Mouse (Mus musculus): ENCODE results near the gene Igsf21. TPM values are rescaled to one million over a fixed set of nuclear protein-coding genes. Genes with fewer than 3 reads are reported as not detected.

Igsf21 gene
- total RNA-seq, 2 experiments from 2014 or later = 3.1 to 7.2 TPM

DNA sequence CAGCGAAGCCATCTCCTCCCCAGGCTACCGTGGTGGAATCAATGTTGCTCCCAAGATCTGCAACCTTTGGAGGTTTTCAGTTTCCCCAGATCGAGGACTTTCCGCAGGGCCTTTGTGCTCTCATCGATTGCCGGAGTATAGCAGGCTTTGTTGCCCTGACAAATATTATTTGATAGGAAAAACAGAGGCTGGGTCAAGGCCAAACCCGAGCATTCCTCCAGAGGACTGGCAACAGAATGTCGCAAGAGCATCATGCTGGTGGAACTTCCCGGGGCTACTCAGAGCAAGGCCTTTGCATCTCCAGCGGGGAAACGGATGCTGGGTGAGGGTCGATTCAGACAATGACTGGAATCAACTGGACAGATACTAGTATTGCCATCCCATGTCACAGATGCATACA, 180.6 kb downstream of the Igsf21 start:
- no peak for DNase-seq (ENCODE audit: low spot score in 2 of 2)

DNA sequence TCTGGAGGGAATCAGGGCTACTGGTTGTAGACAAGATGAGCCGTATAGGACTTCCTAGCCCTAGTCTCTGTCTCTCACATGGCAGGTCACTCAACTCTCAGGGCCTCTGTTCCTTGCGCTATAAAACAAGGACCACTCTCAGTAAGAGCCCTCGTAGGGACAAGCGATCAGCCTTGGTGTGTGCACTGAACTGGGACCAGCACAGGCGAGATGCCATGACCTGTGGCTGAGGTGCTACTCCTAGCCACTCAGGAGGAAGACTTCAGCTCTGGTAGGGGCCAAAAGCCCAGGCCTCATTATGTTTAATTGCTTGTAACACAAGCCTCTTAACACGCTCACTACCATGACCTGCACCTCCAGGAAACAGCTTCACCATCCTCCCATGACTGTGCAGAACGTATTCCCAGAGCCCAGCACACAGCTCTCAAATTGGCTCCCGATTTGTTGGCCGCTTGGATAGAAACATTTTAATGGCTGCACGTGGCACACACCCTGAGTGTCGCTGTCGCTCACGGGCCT, 183.4 kb downstream of the Igsf21 start:
- no peak for DNase-seq (ENCODE audit: low spot score in 2 of 2)

DNA sequence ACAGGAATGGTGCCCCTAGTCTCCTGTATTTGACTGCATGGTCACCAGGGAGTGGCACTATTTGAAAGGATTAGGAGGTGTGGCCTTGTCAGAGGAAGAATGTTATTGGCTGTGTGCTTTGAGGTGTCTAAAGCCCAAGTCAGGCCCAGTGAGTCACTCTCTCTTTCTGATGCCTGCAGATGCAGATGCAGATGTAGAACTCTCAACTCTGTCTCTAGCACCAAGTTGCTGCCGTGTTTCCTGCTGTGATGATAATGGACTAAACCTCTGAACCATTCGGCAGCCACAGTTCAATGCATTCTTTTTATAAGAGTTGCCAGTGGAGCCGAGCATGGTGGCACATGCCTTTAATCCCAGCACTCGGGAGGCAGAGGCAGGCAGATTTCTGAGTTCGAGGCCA, 186.3 kb downstream of the Igsf21 start:
- no peak for DNase-seq (ENCODE audit: low spot score in 2 of 2)

DNA sequence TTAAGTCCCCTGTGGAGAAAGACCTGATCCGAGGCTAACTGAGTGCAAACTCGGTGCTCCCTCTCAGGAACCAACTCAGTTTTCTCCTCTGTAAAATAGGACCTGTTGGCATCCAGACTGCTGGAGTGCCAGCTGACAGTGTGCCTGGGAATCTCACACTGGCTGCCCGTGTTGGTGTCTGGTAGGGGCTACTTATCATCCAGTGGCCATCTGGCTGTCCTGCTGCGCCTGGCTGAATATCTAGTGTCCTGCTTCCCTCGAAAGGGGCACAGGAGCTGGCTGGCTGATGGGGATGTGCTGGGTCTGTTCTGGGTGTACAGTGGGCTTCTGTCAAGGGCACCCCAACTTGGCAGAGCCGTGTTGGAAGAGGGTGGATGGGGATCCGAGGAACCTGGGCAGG, 193.5 kb downstream of the Igsf21 start:
- DNase-seq (ENCODE audit: low spot score in 2 of 2) = no peak

DNA sequence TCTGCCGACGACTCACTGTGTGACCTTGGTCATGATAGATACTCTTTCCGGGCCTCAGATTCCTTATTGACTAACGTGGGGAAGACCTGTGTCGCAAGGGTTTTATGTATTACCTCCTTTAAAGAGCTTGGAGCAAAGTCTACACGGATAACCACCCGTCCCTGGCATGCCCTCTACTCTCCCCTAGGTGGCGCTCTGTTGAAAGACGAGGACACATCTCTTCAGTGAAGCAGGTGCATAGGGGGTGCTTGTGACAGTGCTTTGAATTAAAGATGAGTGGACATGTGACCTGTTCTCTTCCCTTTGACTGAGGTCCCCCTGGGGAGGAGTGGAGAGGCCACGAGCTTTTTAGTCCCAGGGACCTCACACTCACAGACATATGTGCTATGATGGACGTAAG, 194.0 kb downstream of the Igsf21 start:
- peak in 1 of 2 experiments; percentile 33 for DNase-seq (ENCODE audit: low spot score in 2 of 2)

DNA sequence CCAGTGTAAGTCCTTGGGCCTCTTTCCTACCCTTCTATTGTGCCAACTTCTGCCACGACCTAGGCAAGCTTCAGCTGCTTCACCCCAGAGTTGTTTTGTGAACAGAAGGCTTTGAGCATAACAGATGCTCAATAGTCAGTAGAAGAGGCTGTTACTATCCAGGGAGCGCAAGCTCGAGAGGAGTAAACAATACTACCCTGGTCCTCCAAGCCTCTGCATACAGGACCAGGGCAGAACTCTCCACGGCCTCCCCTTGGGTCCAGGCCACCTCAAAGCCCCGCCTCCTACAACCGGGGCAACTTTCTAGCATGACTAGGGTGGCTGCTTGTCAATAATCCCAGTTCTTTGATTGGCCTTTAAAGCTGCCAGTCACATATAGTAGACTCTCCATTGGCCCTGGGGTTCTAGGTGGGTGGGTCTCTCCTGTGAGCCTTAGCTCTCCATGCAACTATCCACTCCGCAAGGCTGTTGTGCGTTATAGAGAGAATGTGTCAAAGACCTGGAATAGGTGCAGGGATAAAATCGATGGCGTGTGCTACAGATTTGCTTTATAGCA, 198.7 kb downstream of the Igsf21 start:
- no peak for DNase-seq (ENCODE audit: low spot score in 2 of 2)

DNA sequence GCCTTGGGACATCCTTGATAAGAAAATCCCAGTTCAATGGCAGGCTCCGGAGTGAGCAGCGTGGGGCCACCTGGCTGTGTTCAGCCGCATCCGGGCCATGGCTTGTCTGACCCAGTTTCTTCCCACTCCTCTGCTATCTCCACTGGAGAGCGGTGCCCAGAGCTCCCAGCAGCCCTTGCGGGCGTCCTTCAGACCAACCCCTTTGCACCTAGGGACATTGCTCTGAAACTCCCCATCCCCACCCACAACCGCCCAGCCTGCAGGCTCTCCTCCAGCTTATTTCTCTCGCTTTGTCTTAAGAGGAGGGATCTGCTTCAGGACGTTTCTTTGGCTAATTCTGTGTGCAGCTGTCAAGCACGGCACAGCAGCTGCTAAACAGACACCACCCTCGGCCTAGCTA, 202.6 kb downstream of the Igsf21 start:
- DNase-seq (ENCODE audit: low spot score in 2 of 2) = no peak

DNA sequence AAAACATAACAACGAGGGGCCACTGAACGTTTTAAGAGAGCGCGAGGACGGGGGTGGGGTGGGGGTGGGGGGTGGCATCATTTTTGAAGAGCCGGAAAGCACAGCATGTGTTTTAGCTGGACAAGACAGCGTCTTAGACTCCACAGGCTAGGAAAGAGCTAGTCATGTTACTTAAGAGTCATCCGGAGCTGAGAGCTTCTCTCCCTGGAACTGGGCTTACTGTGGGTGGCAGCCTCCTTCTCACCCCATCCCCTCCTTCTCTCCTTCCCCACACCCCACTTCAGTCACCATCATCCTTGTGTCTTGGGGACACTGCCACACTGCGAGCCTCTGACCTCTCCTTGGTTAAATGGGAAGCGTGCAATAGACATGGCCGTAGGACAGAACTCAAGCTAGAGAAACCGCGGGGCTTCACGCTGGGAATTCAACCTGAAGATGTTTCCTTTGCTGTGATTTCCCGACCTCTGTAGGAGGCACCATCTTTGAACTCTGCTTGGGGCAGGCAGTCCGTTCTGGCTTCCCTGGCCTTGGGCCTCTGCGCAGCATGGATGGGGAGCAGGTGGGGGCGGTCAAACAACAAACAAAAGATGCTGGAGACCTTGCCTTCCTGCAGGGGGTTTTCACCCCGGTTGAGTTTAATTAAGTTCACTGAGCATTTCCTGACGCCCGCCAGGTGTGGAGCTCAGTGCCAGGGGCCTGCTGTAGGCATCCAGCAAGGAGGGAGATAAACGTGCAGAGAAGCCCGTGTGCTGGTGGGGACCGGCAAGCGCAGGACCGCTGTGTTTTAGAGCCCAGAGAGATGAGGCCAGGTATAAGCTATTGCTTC, 207.8 kb downstream of the Igsf21 start:
- no peak for DNase-seq (ENCODE audit: low spot score in 2 of 2)

DNA sequence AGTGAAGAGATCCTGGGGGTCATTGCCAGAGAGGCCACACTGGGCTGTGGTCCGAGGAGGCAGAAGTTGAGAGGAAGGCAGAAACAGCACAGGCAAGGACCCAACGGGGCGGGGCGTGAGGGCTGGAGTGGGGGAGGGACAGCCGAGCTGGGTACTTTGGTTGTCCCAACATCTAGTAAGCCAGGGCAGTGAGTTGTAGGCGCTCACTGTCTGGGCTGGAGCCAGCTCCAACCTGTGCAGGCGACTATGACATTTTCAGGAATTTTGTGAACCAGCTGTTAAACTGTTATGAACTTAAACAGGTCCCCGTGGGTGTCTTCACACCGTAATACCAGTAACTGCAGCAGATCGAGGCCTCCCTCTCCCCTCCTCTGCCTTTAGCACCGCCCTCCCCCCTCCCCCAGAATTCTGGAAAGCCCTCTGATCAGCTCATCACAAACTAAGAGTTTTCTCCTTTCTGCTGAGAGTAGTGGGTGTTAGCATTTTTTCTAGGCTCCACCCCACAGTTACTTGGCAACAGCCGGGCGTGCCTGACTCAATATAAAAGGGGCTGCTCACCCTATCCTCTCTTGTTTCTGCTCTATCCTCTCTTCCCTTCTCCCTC, 208.7 kb downstream of the Igsf21 start:
- peak in 1 of 2 experiments; percentile 61 for DNase-seq (ENCODE audit: low spot score in 2 of 2)

DNA sequence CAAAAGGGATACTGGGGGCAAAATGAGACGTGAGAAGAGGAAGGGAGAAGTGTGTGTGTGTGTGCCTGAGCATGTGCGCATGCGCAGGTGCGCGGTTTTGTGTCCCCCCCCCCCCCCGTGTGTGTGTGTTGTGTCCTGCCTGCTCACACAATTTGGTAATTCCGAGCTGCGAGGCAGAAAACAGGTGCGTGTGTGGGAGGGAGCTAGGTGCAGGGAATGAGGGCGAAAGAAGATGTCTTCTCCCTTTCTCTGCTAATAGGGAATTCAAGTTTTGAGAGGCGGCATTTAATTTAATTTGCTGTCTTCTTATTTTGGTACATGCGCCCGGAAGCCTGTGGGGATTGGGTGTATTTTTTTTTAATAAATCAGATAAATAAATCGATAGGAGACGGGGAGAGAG, 211.4 kb downstream of the Igsf21 start:
- no peak for DNase-seq (ENCODE audit: low spot score in 2 of 2)

DNA sequence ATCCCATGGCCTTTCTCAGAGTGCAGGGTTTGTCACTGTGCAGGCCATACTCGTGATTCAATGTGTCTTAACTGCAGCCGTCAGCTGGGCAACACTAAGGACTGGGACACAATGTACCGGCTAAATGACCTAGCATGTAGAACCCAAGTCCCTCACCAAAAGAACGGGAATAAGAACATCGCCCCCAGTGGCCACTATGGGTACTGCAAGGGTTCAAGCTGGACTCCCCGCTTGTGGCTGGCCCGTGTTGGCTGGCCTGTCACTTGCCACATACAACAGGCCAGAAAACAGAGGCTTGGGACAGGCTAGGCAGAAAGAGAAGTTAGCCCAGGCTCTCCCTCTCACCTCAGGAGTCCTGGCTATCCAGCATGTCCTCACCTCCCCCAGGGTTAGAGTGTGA, 213.2 kb downstream of the Igsf21 start:
- DNase-seq (ENCODE audit: low spot score in 2 of 2) = peak; percentile 42 to 63

DNA sequence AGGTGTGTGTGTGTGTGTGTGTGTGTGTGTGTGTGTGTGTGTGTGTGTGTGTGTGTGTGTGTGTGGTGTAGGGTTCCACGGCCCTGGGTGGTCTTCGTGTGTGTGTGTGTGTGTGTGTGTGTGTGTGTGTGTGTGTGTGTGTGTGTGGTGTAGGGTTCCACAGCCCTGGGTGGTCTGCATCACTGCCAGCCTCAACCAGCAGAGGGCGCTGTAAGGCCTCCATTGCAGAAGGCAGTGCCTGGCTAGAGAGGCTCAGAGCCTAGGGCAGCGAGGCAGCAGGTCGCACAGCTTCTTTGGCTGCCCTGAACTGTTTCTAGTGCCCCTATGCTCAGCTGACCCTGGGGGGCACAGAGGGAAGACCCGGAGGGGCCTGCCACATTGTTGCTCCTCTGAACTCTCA, 216.2 kb downstream of the Igsf21 start:
- peak; percentile 24 to 49 for DNase-seq (ENCODE audit: low spot score in 2 of 2)

DNA sequence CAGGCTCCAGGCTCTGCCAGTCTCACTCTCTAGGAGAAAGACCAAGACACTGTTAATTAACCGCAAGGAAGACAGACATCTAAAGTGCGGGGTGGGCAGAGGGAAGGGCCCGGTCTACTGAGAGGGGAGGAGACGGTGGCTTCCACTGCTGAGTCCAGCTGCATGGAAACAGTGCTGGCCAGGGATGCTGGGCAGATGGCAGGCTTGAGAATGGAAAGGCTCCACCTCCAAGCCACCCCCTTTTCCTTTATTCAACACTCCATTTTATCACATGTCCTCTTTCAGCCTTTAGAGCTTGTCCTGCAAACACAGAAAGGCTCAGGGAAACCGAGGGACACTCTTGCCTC, 216.6 kb downstream of the Igsf21 start:
- DNase-seq (ENCODE audit: low spot score in 2 of 2) = no peak

DNA sequence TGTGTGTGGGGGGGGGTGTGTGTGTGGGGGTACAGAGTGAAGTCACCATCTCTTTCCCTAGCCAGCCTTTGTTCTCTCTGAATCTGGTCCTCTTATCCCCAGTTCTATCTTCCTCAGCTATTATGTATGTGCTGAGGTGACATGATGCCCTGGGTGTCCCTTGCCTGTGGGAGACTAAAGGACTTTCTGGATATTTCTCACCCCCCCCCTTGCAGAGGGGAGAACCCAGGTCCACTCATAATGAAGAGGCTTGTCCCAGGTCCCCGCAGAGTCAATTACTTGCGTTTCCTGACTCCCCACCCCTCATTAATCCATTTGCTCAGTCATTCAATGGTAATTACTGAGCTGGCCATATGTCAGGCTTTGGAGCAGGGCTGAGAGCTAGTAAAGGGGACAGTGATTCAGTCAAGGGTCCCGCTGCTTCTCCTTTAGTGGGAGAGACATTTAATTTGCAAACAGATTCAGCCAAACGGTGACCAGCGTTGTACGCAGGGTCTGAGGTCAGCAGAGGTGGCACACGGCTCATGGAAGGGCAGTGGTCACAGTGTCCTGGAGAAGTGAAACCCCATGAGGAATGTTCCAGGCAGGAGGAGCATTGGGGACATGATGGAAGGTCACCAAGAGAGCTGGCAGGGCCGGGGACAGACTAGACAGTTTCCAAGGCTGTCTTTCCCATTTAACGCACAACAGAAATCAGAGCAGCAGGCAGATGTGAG, 217.1 kb downstream of the Igsf21 start:
- DNase-seq (ENCODE audit: low spot score in 2 of 2) = no peak

DNA sequence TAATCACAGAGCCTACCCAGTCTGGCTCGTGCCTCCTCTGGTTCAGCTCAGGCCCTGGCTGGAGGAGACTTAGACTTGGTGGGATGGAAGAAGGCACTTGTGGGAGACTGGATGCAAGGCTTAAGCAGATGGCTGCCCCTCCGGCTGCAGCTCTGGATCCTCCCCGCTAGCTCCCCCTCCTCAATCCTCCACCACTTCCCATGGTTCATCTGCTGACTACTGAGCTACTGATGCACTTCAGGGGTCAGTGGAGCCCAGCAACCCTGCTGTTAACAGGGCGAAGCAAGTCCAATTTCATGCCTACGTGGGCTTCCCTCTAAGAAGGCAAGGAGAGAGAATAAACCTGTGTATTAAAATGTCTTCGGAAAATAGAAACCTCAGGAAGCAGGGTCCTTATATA, 222.8 kb downstream of the Igsf21 start:
- no peak for DNase-seq (ENCODE audit: low spot score in 2 of 2)

DNA sequence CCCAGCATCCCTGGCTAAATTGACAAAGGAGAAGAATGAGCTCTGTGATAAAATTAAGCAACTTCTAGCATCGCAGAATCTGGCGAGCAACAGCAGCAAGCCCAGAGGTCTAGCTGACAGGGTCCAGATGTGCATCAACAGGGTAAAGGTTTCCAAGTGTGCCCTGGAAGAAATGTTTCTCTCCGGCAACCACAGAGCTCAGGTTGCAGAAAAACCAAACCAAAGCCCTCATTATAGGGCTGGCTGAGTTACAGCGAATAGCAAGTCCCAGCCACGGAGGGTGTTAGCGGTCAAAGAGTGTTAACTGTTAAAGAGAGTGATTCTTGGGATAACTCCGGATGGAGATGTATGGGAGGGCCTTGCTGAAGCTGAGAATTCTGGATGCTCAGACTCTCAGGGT, 230.7 kb downstream of the Igsf21 start:
- DNase-seq (ENCODE audit: low spot score in 2 of 2) = no peak

DNA sequence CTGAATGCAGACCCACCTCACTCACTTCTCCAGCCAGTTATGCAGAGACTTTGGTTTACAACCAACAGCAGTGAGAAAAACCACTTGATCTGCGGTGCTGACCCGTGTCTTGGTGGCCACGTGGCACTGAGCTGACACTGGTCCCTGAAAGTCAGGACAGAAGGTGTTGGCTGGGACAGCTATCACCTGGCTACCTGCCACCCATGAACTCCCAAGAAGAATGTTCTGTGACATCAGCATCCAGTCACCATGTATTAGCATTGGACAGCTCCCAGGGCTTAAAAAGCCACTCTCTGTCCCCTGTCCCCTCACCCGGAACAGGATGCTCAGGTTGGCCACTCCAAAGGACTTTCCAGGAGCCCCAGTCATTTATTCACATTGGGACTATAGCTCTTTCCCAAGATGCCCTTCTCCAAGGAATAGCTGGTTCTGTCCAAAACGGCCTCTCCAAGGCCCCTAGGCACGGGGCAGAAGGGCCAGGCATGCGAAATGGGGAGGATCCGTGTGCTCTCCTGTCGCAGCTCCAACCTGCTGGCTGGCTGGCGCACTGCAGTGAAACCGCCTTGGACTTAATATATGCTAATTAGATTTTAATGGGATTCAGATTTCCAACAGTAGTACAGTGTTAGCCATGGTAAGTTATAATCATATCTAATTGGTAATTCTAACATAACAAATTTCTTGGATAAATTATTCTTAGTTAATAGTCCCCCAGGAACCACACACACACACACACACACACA, 235.7 kb downstream of the Igsf21 start:
- no peak for DNase-seq (ENCODE audit: low spot score in 2 of 2)

DNA sequence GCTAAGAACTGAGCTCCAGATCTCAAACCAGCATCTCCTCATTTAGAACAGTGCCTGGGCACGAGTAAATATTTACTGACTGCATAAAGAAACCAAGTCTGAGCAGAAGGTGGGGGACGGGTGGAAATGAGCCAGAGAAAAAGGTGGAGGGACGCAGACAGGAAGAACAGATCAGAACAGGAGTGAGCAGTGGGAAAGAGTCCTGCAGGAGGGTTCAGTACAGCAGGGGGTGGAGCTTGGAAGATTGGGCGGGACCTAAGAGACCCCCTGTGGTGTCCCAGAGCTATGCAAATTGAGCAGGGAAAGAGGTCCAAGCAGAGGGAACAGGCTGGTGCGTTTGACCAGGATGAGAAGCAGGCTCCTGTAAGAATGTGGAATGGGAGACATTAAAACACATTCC, 241.7 kb downstream of the Igsf21 start:
- no peak for DNase-seq (ENCODE audit: low spot score in 2 of 2)

DNA sequence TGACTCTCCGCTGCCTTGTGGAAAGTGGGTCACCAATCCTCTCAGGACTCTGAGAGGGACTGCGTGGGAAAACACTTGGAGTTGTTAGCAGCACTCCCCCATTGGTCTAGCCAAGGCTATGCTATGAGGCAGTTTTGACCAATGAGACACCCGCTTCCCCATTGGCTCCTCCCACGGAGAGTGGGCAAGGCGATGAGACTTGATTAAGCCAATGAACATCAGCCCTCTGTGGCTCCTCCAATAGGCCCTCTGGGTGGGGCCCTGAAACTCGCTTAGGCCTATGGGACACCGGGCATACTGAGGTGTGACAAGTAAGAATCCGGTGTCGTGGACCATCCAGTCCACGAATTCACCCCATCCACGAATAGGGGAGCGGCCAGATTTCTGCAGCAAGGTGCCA, 242.4 kb downstream of the Igsf21 start:
- DNase-seq (ENCODE audit: low spot score in 2 of 2) = no peak

DNA sequence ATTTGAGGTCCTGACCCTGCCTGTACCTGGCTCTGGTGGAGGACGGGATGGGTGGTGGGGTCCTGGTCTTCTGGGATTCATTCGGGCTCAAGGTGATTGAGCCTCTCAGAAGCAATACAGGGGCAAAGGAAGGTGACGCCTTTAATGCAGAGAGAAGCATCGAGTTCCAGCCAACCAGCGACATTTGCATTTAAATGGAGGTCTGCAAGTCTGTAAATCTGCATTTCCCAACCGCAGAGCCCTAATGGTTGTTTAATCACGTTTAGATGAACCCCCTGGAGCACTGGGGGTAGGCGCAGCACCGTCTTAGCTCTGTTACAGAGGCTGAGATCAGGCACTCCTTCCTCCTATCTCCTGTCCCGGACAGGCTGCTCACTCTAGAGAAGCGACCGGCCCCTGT, 244.5 kb downstream of the Igsf21 start:
- no peak for DNase-seq (ENCODE audit: low spot score in 2 of 2)

DNA sequence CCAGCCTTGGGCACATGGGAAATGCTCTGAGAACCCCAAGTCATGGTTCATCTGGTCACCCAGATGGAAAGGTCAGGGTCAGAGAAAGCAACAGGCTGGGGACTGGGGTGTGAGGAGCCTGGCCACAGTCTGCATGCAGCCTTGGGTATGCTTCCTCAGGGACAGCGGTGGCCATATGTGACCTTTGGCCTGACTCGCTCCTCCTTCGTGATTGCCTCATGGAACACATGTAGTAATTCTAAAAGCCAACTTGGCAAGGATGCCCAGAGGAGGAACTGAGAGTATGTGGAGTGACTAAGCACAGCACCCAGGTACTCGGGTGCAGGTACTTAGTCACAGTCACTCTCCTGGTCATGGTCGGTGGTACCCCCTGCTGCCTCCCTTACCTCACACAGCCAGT, 245.7 kb downstream of the Igsf21 start:
- DNase-seq (ENCODE audit: low spot score in 2 of 2) = no peak

Data from adrenal gland, adult 18-20 months (tissue).